Mouse (Mus musculus) right cerebral cortex, postnatal 14 days (tissue): ENCODE results near the gene Igf2bp1.

Experiments
- DNase-seq: peaks from one replicate; pipeline ENCODE4 v3.0.0; 2022

Gene Igf2bp1

DNA sequence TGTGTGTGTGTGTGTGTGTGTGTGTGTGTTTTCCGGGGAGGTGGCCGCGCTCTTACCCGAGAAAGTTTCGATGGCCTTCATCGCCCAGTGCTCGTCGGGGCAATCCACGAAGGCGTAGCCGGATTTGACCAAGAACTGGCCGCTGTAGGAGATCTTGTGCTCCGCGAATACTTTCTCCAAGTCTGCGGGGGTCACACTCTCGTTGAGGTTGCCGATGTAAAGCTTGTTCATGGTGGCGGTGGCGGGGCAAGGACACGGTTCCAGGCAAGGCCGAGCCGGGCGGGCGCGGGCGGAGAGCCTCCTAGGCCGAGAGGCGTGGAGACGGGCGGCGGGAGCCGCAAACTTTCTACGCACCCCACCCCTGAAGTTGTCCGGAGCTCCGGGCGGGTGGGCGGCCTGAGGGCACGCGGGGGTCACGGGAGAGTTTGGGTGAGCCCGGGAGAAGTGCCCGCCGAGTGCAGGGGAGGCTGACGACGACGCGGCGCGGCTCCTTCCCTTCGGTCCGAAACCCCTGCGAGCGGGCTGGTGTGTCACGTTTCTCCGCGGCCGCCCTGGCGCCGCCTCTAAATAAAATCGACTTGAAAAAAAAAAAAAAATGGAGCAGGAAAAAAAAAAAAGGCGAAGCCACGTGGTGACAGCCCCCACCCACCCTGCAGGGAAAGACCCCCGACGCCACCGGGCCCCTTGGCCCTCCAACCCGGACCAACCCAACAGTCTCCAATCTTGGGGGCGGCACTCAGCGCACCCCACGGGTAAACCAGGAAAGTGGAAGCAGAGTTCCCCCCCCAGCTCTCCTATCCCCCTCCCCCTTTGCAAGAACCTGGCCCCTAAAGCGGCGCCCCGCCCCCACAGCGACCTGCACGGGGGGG lies at the start of gene Igf2bp1:
TSS of gene Igf2bp1 (minus strand) at position 538 of the 869 bp plus-strand sequence.
- DNase-seq: no peak

DNA sequence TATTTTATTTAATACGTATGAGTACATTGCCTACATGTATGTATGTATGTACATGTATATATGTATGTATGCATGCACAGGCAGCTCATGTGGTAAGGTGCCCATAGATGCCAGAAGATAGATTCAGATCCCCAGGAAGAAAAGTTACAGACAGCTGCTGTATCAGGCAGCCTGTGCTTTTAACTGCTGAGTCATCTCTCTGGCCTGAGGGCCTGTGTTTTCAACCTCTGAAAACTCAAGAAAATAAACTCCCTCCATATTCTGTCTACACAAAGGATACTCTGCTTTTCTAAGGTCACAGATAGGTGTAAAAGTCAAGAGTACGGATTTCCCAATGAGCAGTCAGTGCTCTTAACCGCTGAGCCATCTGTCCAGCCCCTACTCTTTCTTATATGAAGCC lies 45.1 kb upstream of the Igf2bp1 start:
- DNase-seq: no peak

DNA sequence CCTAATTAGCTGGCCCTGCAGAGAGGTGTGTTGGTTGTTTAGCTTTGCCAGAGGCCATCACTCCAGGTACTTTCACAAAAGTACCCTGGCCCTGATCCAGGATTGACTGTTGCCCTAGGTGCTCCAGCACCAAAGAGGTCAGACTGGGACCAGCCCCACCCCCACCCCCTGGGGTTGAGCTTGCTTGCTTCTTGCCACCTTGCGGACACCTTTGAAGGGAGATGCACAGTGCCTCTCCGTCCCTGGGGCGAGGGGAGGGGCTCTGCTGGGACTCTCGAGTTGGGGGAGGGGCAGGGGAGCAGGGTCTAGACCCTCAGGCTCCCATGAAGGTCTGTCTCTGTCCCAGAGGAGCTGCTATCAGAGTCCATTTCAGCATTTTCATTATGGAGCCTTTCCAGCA lies 44.2 kb upstream of the Igf2bp1 start:
- DNase-seq: no peak

DNA sequence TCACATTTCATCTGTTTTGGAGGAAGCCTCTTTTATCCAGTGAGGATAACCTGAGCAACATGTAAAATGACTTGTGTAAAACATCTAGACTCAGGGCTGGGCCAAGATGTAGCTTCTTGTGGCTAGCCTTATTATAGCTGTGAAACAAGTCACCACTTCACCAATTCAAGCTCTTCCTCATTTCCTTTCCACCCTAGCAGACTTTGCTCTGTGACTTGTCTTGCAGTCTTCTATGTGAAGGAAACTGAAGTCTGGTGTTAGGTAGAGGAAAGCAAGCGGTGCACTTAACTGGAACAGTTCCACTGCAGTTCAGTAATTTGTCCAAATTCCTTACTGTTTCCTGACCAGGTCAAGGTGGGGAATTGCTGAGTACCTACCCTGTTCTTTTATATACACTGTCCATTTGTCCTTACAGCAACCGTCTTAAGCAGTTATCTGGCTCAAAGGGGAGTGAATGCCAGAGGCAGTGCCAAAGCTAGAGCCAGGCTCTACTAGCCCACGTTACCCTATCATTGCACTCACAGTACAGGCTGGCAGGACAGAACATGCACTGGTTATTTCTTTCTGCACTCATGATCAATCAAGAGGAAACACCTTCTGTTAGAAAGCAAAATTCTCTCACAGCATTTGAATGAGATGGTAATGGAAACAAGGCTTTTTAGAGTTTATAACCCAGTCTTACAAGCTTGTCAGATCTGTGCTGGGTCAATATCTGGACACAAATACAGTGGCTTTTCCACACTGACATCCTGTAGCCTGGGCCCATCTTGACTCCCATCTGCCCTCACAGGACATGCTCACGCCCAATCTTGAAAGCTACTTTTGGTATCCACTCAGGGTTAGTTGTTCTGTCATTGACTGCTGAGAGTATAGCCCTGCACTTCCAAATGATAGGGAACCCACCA lies 42.0 kb upstream of the Igf2bp1 start:
- no peak for DNase-seq

DNA sequence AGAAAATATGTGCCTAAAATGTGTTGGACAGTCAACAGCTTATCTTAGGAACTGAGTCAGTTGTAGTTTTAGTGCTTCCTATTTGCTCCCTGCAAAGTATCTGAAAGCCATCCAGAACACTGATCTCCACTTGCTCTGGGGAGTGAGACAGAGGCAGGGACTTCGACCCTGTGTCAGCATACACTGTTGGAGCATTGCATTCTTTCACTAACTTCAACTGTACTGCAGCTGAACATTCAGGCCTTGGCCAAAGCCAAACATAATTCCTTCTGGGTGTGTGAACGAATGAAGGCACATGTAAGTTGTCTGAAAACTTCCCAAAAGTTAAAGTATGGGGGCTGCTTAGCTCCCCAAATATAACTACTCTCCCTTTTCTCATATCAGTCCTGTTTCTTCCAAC lies 41.1 kb upstream of the Igf2bp1 start:
- DNase-seq: no peak

DNA sequence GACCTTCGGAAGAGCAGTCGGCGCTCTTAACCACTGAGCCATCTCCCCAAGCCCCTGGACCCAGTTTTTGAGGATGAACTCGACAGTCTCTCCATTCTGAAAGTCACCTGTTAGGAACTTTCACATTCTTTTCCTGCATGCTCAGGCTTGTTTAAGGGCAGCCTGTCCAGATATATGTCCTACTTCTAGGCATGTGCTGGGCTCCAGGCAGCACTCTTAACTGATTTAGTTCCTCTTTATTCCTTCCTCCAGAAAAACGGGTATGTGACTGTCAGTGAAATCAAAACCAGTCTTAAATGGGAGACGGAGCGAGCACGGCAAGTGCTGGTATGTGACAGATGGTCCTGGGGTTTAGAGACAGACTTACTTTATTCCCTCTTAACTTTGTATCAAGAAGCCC lies 40.3 kb upstream of the Igf2bp1 start:
- no peak for DNase-seq

DNA sequence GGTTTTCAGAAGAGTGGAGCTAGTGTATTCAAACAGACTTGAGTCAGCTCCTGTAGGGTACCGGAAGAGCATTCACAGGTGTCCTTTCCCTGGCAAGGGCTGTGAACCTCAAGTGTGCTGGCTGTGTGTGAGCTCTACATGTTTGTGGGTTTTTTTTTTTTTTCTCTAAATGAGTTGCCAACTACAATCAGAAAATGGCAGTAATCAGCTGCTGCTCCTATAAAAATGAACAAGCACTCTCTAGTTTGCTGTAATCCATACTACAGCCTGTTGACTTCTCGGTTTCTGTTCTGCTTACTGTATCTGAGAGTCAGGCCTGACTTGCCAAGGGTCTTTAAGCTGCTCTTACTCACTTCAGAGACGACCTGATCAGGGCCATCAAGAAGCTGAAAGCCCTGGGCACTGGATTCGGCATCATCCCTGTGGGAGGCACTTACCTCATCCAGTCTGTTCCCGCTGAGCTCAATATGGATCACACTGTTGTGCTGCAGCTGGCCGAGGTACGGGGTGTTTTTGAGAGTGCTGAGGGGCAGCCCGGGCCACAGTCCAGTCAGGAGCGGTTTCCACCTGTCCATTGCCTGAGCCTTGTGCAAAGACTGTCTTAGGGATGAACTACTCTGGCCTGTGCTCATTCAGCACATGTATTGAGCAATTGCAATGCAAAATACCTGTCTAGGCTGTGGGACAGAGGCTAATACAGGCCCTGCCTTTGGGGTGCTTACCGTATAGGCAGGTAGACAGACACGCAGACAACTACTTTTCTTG lies 39.2 kb upstream of the Igf2bp1 start:
- DNase-seq: no peak

DNA sequence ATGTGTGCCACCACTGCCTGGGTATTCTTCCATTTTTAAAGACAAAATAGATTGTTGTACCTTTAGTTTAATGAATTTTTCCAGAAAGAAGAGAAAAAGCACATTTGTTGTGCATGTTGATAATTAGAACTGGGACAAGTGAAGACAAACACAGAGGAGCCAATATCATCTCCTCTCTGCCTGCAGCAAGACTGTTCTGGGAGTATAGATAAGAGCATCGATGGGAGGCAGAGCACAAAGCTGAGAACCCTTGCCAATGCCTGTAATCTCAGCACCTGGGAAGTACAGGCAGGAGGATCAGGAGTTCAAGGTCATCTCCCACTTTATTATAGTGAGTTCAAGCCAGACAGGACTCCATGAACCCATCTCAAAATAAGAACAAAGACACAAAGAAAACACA lies 32.8 kb upstream of the Igf2bp1 start:
- DNase-seq: no peak

DNA sequence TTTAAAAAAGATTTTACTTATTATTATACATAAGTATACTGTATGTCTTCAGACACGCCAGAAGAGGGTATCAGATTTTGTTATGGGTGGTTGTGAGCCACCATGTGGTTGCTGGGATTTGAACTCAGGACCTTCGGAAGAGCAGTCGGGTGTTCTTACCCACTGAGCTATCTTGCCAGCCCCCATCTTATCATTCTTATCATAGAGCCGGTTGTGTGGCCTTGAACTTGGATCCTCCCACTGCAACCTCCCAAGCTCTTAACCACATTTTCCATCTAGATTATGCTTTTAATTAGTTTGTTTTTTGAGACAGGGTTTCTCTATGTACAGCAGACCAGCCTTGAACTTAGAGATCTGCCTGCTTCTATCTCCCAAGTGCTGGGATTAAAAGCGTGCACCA lies 31.8 kb upstream of the Igf2bp1 start:
- DNase-seq: no peak

DNA sequence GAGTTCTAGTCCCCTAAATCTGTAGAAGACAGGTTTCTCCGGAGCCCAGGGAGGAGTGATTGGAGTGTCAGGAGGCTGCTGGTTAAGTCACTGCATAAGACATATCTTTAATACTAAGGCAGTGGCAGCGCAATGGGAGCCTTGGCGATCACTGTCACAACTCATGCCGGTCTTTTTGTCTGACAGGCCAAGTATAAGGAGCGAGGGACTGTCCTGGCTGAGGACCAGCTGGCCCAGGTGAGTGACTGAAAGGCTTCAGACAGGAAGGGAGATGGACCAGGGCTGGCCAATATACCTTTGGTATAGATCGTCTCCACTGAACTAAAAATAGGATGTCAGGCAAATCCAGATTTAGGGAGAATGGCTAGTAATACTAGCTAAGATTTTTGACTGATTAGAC lies 29.4 kb upstream of the Igf2bp1 start:
- no peak for DNase-seq

DNA sequence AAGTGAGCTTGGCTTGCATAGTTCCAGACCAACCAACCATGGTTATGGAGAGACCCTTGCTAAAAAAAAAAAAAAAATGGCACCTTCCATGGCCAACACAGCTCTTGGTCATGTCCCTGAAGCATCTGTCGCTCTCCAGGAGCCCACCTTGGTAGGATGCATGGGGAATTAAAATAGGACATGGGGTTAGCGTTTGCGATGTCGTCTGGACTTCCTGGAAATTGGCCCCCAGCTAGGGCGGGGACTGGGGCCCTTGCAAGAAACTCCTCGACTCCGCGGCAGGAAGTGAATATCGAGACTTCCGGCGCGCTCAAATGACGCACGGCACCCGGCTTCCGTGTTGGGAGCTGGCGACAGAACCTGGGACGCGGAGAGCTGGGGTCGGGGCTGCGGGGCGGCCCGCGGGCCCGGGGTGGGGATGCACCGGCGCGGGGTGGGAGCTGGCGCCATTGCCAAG lies 28.9 kb upstream of the Igf2bp1 start, which contains the start of gene Snf8:
TSS of gene Snf8 (plus strand) at position 290 of the 457 bp plus-strand sequence.
- peak; percentile 97 for DNase-seq

DNA sequence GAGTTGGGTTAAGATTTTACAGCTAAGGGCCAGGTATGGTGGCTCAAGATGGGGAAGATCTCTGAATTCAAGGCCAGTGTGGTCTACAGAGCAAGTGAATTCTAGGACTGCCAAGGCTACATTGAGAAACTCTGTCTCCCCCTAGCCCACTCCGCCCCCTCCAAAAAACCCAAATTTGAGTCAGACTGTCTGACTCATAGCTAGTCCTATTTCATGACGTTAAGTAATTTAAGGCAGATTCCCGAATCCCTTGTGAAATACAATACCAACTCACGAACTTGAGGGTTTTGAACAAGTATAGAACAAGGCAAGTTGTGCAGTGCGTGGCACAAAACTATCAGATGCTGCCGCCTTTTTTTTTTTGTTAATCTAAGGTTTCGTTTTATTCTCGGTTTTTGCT lies 28.4 kb upstream of the Igf2bp1 start:
- DNase-seq: no peak

DNA sequence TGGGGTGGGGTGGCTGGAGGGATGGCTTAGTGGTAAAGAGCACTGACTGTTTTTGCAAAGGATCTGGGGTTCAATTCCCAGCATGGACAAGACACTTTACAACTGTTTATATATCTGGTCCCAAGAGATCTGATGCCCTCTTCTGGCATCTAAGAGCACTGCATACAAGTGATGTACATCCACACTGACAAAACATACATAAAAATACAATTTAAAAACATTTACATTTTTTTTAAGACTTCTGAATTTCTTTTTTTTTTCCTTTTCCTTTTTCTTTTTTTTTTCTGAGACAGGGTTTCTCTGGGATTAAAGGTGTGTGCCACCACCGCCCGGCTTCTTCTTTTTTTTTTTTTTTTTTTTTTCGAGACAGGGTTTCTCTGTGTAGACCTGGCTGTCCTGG lies 27.5 kb upstream of the Igf2bp1 start:
- no peak for DNase-seq

DNA sequence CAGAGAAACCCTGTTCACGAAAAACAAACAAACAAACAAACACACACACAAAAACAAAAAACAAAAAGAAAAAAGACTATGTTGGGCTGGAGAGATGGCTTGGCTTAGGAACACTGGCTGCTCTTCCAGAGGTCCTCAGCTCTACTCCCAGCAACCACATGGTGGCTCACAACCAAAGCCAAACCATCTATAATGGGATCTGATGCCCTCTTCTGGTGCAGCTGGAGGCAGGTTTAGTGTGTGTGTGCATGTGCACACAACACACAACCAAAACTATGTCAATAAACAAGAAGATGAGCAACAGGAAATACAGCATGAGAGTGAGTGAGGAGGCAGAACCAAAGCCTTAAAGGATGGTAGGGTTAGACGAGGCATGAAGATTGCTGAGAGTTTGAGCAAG lies 26.0 kb upstream of the Igf2bp1 start:
- no peak for DNase-seq

DNA sequence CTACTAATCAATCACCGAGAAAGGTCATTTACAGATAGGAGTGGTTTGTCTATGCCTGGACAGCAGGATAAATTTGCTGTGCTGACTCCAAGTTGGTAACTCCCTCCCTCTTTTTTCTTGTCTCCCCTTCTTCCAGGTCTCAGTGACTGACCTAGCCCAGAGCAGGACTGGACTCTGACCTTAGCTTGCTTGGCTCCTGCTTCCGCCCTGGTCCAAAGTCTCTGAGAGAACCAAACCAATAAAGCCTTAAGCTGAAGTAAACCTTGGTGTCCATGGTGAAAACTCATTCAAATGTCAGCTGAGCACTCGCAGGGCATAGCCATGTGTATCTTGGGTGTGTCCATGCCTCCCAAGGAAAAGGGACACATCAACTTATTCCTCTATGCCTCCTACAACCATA lies 24.8 kb upstream of the Igf2bp1 start:
- DNase-seq: no peak

DNA sequence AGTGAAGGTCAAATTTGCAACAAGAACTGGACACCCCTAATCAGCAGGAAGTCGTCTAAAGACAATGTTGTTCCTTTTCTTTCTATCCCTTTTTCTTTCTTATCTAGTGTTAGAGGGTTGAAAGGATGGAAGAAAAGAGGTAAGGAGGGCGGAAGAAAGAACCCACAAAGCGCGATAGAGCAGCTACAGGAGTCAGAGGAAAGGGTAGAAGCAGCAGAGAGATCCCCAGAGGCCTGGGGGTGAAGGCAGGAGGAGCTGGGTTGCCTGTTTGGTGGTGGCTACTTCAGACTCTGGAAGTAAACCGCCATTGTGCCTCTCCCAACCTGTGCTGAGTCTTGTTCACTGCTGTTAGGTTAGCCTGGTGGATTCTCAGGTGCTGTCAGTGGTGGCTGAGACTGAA lies 22.4 kb upstream of the Igf2bp1 start:
- DNase-seq: no peak

DNA sequence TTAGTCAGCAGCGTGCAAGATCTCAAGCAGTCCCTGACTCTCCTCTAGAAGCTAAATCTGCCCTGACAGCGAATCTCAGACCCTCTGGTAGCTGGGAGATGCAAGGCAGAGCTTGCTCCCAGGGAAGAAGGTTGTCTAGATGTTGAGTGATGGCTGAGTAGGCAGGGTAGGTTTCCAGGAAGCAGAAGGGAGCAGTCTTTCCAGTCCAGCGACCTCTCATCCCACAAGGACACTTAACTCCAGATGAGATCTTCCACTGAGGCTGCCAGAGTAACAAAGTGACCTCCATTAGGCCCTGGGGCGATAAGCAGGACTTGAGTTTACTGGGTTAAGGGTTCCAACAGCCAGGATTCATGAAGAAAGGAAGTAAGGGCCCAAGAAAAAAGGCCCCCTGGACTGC lies 14.9 kb upstream of the Igf2bp1 start:
- DNase-seq: no peak

DNA sequence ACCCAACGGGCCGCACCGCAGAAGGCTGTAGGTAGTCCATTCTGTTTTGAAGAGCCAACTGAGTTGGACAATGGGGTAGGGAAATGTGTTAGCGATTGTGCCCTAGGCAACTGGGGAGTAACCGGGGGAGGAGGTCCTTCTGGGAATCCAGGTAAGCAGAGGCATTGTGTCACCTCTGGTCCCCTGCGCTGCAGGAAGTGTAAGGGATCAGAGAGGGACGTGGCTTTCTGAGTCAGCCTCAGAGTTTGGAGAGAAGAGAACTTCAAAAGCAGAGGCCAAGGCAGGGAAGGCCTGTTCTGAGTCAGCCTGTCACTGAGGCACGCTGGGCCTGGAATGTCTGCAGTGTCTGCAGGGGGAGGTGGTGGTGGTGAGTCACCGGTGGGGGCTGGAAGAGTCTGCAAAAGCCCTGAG lies 12.2 kb upstream of the Igf2bp1 start:
- DNase-seq: no peak

DNA sequence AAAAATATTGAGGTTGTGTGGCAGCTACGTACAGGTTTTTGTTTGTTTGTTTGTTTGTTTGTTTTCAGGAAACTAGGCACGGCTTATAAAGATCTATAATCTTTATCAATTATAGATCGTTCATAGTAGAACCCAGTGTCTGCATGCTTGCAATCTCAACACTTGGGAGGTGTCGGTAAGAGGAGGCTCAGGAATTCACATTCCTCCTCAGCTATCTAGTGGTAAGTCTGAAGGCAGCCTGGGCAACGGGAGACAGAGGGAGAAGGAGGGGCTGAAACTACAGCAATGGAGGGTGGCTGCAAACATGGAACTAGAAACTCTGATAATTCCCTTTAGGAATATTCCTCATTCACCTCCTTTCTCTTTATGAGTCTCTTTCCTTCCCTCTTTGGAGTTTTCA lies 9.7 kb upstream of the Igf2bp1 start:
- no peak for DNase-seq

DNA sequence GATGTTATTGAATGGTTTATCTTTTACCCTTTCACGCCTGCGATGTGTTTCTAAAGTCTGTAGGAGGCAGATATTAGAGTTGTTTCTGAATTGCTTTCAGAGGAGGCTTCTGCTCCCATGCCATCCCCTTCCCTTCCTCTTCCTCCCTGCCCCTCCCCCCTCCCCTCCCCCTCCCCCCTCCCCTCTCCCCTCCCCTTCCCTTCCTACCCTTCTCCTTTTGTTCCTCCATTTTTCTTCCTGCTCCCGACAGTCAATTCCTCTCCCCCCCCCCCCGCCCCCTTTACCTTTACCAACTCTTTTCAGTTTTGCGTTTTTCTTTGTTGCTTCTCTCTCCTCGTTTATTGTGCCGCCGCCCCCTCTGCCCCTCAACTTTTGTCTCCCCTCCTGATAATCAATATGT lies 6.2 kb upstream of the Igf2bp1 start:
- no peak for DNase-seq

DNA sequence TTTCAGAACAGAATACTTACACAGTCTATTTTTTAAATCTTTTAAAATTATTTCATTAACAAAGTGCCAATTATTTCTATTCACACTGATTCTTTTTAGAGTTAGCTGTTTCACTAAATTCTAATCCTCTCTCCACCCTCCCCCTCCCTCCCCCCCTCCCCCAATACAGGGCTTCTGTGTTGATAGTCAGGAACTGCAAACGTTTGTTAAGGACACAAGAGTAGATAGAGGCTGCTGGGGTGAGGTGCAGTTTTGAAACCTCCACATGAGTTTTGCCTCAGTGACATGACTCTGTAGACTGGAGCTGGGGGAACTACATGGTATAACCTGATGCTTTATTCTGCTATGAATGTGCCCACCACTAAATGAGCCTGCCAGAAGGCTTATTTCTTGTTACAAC lies 3.1 kb upstream of the Igf2bp1 start:
- DNase-seq: no peak

DNA sequence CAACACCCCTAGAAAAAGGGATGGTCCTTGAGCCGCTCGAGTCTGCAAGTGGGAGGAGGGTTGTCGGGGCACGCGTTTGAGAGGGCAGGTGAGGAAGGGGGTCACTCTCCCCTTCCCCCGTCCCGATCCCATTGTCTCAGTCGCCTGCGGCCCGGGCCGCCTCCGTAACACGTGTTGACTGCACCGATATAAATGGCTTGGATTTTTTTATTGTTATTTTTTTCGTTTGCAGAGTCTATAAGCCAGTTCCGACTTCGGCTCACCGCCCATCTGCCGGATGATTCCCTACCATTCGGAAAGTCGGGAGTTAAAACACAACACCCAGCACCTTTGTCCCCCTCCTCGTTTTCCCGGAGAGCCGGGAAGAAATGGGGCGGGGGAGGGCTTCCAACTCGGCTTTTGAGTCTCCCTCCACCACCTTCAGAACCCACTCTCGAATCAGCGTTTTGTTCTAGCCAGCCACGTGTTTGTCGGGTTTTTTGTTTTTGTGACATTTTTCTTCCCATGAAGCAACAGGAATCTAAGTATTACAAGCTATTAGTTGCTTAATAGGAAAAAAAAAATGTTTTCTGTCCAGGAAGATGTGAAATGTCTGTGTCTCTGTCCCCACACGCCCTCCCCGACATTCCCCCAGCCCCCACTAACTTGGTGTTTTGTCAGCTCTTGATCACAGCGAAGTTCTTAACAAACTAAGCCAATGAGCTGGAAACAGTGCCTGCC lies 1.9 kb upstream of the Igf2bp1 start:
- DNase-seq: no peak
